Mouse (Mus musculus) testis, adult 2 months (tissue): ENCODE data around the gene Zgrf1. TPM values are rescaled to one million over a fixed set of nuclear protein-coding genes. Genes with fewer than 3 reads are reported as not detected.

Source experiments
- H3K27ac ChIP-seq: fragments of 200-500 bp; 2 replicates; pipeline ENCODE4 v1.5.1; 2012; ENCODE audit warnings: low read depth, low read length; ENCODE audit not compliant: control insufficient read depth, insufficient read depth
- H3K27me3 ChIP-seq: fragments of 200-500 bp; 2 replicates; pipeline ENCODE4 v1.6.1; 2012; ENCODE audit warnings: mild to moderate bottlenecking, low read length, moderate library complexity; ENCODE audit not compliant: control insufficient read depth, insufficient read depth
- H3K36me3 ChIP-seq: fragments of 200-500 bp; 2 replicates; pipeline ENCODE4 v1.6.1; 2012; ENCODE audit warnings: mild to moderate bottlenecking, low read length; ENCODE audit not compliant: control insufficient read depth, insufficient read depth
- H3K4me1 ChIP-seq: fragments of 200-500 bp; 2 replicates; pipeline ENCODE4 v1.6.1; 2012; ENCODE audit warnings: low read length; ENCODE audit not compliant: control insufficient read depth, insufficient read depth
- H3K4me3 ChIP-seq: fragments of 200-500 bp; 2 replicates; pipeline ENCODE4 v1.5.1; 2012; ENCODE audit warnings: low read depth, mild to moderate bottlenecking, low read length, moderate library complexity, mixed read lengths; ENCODE audit not compliant: control insufficient read depth
- CTCF ChIP-seq: fragments of 200-500 bp; IDR thresholded peaks from 2 replicates; pipeline ENCODE4 v1.5.1; 2012; ENCODE audit warnings: low read depth, mild to moderate bottlenecking, inconsistent platforms, low read length, moderate library complexity; ENCODE audit not compliant: control insufficient read depth, insufficient read depth, insufficient replicate concordance
- POLR2A ChIP-seq: fragments of 200-500 bp; IDR thresholded peaks from 2 replicates; pipeline ENCODE4 v1.6.1; 2012; ENCODE audit warnings: low read depth, mild to moderate bottlenecking, inconsistent platforms, low read length, moderate library complexity; ENCODE audit not compliant: control insufficient read depth
- polyA plus RNA-seq: library from polyadenylated mRNA; depleted of rRNA; stranded (reverse); fragments of >200 nt; gene quantifications from 2 replicates; pipeline ENCODE4 v1.2.3, GENCODE M21; 2012; rRNA removed

Zgrf1 gene
- polyA plus RNA-seq, 1 experiment: 4.1 TPM

DNA sequence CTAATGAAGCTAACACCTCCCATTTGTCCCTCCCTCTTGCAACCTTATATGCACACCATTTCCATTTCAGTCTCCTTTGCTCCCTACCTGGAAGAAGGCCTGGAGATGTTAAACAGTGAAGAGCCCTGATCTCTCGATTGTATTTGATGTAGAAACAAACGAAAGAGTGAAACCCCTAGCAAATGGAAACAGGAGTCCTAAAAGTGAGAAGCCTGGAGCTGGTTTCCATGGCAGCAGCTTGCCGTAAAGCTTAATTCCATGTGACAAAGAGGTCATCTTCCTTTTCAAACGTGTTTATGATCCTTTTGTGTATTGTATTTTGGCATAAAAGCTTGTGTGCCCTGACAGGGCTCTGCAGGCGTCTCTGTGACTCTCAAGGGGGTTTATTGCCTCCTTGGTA lies 88.9 kb downstream of the Zgrf1 start:
- Histone ChIP-seq H3K4me3 (no peak overlapping the region), H3K27me3 (no peaks in the 10 kb centered on the region; the same call in 1 of the 2 replicates), H3K36me3 (no peaks in the 10 kb centered on the region), H3K27ac (no peak overlapping the region), H3K4me1 (peaks cover 8% of the 10 kb centered on the region)
- TF ChIP-seq CTCF (no peak), POLR2A (no peak)

DNA sequence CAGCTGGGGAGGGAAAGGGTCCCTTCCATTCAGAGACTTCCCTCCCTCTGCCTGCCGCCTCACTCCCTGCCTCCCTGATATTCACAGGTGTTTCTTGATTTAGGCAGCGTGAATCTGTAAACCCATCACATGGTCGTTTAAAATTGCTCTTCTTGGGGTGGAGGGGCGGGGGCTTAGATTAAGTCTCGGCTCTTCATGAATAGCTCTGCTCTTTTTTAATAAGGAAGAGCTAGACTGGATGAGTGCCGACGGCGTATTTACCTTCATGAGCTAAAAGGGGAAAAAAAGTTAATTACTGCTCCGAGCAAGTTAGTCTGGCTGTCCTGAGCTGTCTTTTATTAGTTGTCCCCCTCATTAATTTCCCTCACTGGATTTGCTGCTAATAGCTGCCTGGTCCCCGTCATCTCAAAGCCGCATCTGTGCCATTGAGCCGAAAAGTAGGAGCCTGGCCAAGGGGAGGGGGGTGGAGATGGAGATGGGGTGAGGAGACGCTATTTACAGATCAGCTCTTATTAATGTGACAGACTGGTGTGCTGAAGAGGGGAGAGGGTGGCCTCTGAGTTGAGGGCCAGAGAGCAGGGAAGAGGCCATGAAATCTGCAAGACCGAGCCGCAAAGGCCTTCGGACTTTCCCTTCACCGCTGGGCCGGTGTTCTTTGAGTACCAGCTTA lies 93.0 kb downstream of the Zgrf1 start:
- no peak for TF ChIP-seq CTCF
- no peak for TF ChIP-seq POLR2A
- Histone ChIP-seq H3K36me3 (no peaks in the 10 kb centered on the region), H3K4me1 (no peaks in the 10 kb centered on the region; the same call in 1 of the 2 replicates), H3K27me3 (no peaks in the 10 kb centered on the region), H3K4me3 (no peak overlapping the region), H3K27ac (no peak overlapping the region)

DNA sequence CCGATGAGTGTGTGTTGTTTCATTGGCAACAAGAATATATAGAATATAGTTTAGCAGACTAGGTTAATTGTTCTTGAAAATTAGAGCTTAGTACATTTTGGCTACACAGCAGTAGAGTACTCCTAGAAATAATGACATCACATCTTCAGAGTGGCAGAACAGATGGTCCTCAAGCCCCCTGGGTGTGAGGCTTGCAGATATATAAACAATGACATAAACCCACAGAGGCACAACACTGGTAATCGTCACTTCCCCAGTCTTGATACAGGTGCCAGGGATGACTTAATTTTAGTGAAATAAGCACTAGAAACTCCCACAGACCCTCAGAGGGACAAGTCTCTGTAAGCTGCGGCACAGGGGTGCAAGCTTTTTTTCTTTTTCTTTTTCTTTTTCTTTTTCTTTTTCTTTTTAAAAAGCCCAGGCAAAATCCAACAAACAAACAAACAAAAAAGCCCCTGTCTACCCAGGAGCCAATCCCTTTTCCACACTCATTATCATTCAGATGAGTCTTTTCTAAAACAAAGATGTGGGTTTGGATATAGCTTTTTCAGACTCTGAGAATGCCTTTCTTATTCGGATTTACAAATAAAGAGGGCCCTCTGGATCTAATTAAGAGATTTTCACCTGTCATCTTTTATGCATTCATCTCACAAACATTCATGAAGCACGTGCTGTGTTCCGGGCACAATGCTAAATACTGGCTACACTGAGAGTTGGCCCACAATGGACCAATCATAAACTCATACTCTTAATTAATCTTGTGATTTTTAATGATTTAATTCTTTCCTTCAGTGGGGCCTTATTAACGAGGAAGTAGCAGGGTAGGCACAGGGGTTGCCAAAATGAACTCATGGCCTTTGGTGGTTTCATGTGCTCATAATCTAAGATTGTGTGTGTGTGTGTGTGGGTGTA lies 98.7 kb downstream of the Zgrf1 start:
- Histone ChIP-seq H3K4me1 (no peaks in the 10 kb centered on the region), H3K36me3 (no peaks in the 10 kb centered on the region), H3K4me3 (no peak overlapping the region), H3K27ac (no peak overlapping the region), H3K27me3 (no peaks in the 10 kb centered on the region)
- TF ChIP-seq POLR2A (no peak), CTCF (no peak)

DNA sequence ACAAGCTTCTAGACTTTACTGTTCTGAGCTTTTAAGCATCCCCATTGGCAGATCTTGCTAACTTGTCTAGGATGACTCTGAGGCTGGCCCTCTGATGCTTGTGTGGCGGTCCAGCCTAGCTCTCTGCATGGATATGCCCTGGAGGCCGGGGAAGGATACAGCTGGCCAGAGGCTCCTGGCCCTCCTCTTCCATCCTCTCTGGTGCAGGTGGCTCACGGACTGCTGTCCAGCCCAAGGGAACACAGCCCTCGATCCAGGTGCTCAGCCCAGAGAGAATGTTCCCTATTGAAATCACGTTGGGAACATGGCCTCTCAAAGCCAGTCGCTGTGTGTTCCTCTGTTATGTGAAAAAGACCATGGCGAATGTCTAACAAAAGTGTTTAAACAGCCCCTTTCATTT lies 107.4 kb downstream of the Zgrf1 start:
- no peak overlapping the region for H3K4me3 ChIP-seq
- no peaks in the 10 kb centered on the region for H3K27me3 ChIP-seq
- TF ChIP-seq POLR2A (no peak), CTCF (no peak)
- H3K4me1 ChIP-seq: no peaks in the 10 kb centered on the region
- no peaks in the 10 kb centered on the region for H3K36me3 ChIP-seq
- no peak overlapping the region for H3K27ac ChIP-seq

DNA sequence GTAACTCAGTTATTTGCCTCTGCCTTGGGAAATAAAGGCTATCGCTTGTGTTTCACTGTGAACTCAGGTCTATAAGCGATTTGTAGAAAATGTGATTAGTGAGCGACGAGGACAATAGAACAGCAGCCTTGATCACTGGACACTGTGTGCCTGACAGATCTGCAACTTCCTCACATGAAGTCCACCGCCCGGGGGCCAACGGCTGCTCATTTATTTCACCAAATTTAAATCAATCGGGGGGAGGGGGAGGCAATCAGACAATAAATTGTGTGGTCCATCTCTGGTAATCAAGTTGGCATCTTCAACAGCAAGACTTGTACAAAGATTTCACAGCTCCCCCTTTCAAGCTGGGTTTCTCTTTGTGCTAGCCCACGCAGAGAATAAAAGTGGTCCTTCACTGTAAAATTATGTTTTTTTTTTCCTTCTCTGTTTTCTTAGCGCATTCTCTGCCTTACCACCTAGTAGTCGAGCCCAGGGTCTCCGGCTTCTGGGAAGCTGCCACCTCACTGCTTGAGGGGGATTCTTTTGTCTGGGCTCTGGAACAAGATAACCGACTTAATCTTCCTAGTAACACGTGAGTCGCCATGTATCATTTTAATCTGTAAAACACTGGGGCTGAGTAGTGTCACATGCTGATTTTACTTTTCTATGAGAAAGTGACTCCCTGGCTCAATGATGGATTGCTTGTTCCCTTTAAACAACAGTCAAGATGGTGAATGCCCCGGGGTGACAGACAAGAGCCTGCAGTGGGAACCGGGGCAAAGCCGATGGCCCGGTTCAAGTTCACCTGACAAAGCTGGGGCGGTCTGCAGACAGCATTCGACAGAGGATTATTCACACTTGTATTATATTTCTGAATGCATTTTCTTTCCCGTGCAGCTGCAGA lies 108.6 kb downstream of the Zgrf1 start:
- no peaks in the 10 kb centered on the region for H3K27me3 ChIP-seq
- H3K4me1 ChIP-seq: no peaks in the 10 kb centered on the region
- H3K27ac ChIP-seq: no peak overlapping the region; the same call in 1 of the 2 replicates
- TF ChIP-seq POLR2A (no peak), CTCF (no peak)
- H3K4me3 ChIP-seq: no peak overlapping the region
- no peaks in the 10 kb centered on the region for H3K36me3 ChIP-seq

Other genes with a start within 250 kb of the Zgrf1 start
- gene Ank2, start 54.1 kb upstream of the Zgrf1 start, polyA plus RNA-seq: 52.1 and 53.8 TPM in 2 replicates
- 50.5 and 60.0 TPM in 2 replicates for gene Larp7, start 140 bp upstream of the Zgrf1 start, polyA plus RNA-seq
- gene Neurog2, start 79.6 kb downstream of the Zgrf1 start, polyA plus RNA-seq: 0.12 TPM in 2 replicates
- 3.0 and 3.2 TPM in 2 replicates for gene Alpk1, start 227.0 kb downstream of the Zgrf1 start, polyA plus RNA-seq
- 0.72 and 0.96 TPM in 2 replicates for gene Tifa, start 236.3 kb downstream of the Zgrf1 start, polyA plus RNA-seq